Mouse (Mus musculus) hindbrain, embryonic 10.5 days (tissue): ENCODE results near the gene Stat3. TPM values are rescaled to one million over a fixed set of nuclear protein-coding genes. Genes with fewer than 3 reads are reported as not detected.

Source experiments
- DNase-seq: peaks from one replicate; pipeline ENCODE4 v3.0.0-alpha.2; 2017; ENCODE audit warnings: low spot score
- H3K27ac ChIP-seq: fragments of 300-500 bp; sonication (generic); 2 replicates; pipeline ENCODE4 v1.5.1; 2016; ENCODE audit warnings: mild to moderate bottlenecking, moderate library complexity
- H3K27me3 ChIP-seq: fragments of 300-500 bp; sonication (generic); 2 replicates; pipeline ENCODE4 v1.6.1; 2016; ENCODE audit warnings: mild to moderate bottlenecking; ENCODE audit not compliant: poor library complexity, insufficient read depth, severe bottlenecking
- H3K36me3 ChIP-seq: fragments of 300-500 bp; sonication (generic); 2 replicates; pipeline ENCODE4 v1.6.1; 2016; ENCODE audit warnings: mild to moderate bottlenecking, moderate library complexity
- H3K4me1 ChIP-seq: fragments of 300-500 bp; sonication (generic); replicated peaks from 2 replicates; pipeline ENCODE4 v1.6.1; 2016; ENCODE audit warnings: mild to moderate bottlenecking
- H3K4me3 ChIP-seq: fragments of 300-500 bp; sonication (generic); 2 replicates; pipeline ENCODE4 v1.5.1; 2016; ENCODE audit warnings: mild to moderate bottlenecking, moderate library complexity
- H3K9me3 ChIP-seq: fragments of 300-500 bp; sonication (generic); 2 replicates; pipeline ENCODE4 v1.6.1; 2016; ENCODE audit warnings: mild to moderate bottlenecking, moderate library complexity
- WGBS: fragments of 180-500 bp; shearing (Covaris S2); methylation state at CpG from one replicate; pipeline ENCODE4 v1.1.7; 2016; 5-methylcytosine and 5-hydroxymethylcytosine counted together
- polyA plus RNA-seq: library from polyadenylated mRNA; unstranded; fragments of >200 nt; fragmentation: Nextera tagmentation; extraction: Ambion mirVana; gene quantifications from 2 replicates; pipeline ENCODE4 v1.2.1, GENCODE M21; 2016

The Stat3 gene
- polyA plus RNA-seq, 1 experiment from 2014 or later = 31.5 TPM

DNA sequence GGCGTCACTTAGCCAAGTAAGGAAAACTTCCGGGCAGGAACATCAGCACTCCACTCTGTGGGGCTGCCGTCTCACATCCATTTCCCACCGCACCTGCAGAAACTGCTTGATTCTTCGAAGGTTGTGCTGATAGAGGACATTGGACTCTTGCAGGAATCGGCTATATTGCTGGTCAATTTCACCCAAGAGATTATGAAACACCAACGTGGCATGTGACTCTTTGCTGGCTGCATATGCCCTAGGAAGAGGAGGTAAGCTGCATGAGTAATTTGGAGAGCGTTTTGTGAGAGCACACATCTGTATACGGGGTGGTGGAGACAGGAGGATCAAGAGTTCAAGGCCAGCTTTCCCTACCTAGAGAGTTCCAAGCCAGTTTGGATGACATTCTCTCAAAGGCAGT lies 30.8 kb downstream of the Stat3 start:
- no peak for DNase-seq
- no peak overlapping the region for H3K4me3 ChIP-seq
- no peaks in the 10 kb centered on the region for H3K27me3 ChIP-seq
- H3K36me3 ChIP-seq = peaks cover 30% of the 10 kb centered on the region
- 89% methylated on average over 9 of the region's 9 CpGs for WGBS
- no peaks in the 10 kb centered on the region; the same call in 1 of the 2 replicates for H3K4me1 ChIP-seq
- H3K27ac ChIP-seq = no peak overlapping the region
- H3K9me3 ChIP-seq = no peaks in the 10 kb centered on the region

GRCm38 (mm10) chr11:100908112-100908511 lies 31.2 kb downstream of the Stat3 start:
- H3K27ac ChIP-seq = no peak overlapping the region
- H3K36me3 ChIP-seq = peaks cover 35% of the 10 kb centered on the region
- 91% methylated on average over 2 of the region's 2 CpGs for WGBS
- H3K9me3 ChIP-seq = no peaks in the 10 kb centered on the region
- H3K27me3 ChIP-seq = no peaks in the 10 kb centered on the region
- DNase-seq = no peak
- H3K4me3 ChIP-seq = no peak overlapping the region
- no peaks in the 10 kb centered on the region; the same call in 1 of the 2 replicates for H3K4me1 ChIP-seq

- H3K9me3 ChIP-seq = peaks cover 2% of the 10 kb centered on the region
- DNase-seq = no peak
- no peak overlapping the region for H3K4me3 ChIP-seq
- H3K27ac ChIP-seq = no peak overlapping the region
- no peaks in the 10 kb centered on the region; the same call in 1 of the 2 replicates for H3K4me1 ChIP-seq
- peaks cover 45% of the 10 kb centered on the region for H3K36me3 ChIP-seq
- H3K27me3 ChIP-seq = no peaks in the 10 kb centered on the region
- 90% methylated on average over 4 of the region's 4 CpGs for WGBS
Observed at GRCm38 (mm10) chr11:100906885-100907284, 32.5 kb downstream of the Stat3 start.

GRCm38 (mm10) chr11:100905929-100906328 lies 33.4 kb downstream of the Stat3 start:
- Histone ChIP-seq H3K27ac (no peak overlapping the region), H3K36me3 (peaks cover 55% of the 10 kb centered on the region), H3K4me1 (no peaks in the 10 kb centered on the region; the same call in 1 of the 2 replicates), H3K4me3 (no peak overlapping the region), H3K27me3 (no peaks in the 10 kb centered on the region), H3K9me3 (peaks cover 7% of the 10 kb centered on the region)
- no peak for DNase-seq
- WGBS = 94% methylated on average over 1 of the region's 1 CpGs

DNA sequence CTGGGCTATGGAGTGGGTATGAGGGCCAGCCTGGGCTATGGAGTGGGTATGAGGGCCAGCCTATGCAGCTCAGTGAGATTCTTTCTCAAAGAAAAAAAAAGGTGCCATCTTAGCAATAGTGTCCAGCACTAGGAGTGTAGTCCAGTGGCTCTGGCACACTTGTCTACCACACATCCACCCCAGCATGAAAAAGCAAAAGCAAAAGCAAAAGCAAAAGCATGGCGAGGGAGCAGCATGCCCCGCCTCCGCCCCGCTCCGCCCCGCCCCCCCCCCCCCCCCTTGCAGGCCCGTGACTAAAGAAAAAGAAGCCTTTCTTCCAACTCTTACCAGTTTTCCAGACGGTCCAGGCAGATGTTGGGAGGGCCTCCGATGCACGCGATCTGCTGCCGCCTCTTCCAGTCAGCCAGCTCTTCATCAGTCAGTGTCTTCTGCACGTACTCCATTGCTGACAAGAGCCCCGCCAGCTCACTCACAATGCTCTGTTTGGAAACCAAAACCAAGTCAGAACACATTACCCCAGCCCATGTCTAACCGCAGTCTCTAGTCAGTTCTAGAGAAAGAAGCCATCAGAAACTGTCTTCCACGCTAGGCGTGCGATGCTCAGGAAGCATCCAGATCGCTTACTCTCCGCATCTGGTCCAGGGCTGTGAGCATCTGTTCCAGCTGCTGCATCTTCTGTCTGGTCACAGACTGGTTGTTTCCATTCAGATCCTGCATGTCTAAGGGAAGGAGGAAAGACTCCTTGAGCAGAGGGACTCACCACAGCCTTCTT lies 34.6 kb downstream of the Stat3 start:
- Histone ChIP-seq H3K36me3 (peaks cover 62% of the 10 kb centered on the region), H3K27ac (no peak overlapping the region), H3K4me1 (no peaks in the 10 kb centered on the region; the same call in 1 of the 2 replicates), H3K9me3 (peaks cover 7% of the 10 kb centered on the region), H3K27me3 (no peaks in the 10 kb centered on the region), H3K4me3 (no peak overlapping the region)
- whole genome bisulfite sequencing = 72% methylated on average over 20 of the region's 20 CpGs
- DNase-seq = no peak

GRCm38 (mm10) chr11:100898441-100899199 lies 40.7 kb downstream of the Stat3 start:
- Histone ChIP-seq H3K36me3 (peaks cover 32% of the 10 kb centered on the region), H3K27ac (peak overlapping the region; percentile 56), H3K9me3 (peaks cover 7% of the 10 kb centered on the region), H3K27me3 (0 out of 2 replicates have a peak, but pooled peaks cover 5% of the 10 kb centered on the region), H3K4me3 (no peak overlapping the region), H3K4me1 (peaks cover 22% of the 10 kb centered on the region)
- 66% methylated on average over 16 of the region's 16 CpGs for WGBS
- DNase-seq = no peak

DNA sequence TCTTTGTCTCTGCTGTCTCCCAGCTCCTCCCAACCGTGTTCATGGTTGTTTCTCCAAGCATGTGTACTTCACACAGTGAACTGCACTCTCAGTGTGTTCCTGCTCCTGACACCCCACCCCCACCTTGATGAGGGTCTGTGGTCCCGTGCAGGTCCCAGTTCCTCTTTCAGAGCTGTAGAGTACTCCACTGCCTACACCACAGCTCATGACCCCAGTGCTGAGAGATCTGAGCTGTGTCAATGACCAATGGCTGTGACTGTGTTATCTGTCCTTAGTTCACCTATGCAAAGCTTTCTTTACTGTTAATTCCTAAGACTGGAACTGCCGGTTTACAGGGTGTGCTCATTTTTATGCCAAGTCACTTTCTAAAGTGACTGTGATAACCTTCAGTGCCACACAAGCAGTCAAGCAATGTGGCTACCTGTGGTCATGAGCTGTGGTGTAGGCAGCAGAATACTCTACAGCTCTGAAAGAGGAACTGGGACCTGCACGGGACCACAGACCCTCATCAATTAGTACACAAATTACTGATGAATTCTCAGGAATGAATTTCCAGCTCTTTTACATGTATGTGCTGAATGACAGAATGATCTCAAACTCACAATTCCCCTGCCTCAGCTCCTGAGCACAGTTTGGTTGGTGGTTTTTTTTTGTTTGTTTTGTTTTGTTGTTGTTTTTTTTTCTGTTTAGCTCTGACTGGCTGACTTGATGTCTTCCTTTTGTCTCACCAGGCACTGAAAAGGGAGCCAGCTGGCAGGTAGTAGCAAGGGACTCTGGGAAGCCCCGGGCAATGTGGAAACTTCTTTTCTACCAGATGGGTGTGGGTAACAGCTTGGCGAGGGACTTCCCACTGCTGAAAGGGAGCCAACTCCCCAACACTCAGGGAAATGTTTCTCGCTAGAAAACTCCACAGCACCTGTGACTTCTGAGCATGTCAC lies 41.8 kb downstream of the Stat3 start:
- WGBS = 80% methylated on average over 7 of the region's 7 CpGs
- DNase-seq = no peak
- H3K36me3 ChIP-seq = peaks cover 23% of the 10 kb centered on the region
- H3K4me3 ChIP-seq = no peak overlapping the region
- no peak overlapping the region; the same call in 1 of the 2 replicates for H3K27ac ChIP-seq
- 0 out of 2 replicates have a peak, but pooled peaks cover 5% of the 10 kb centered on the region for H3K27me3 ChIP-seq
- H3K9me3 ChIP-seq = peaks cover 7% of the 10 kb centered on the region
- peaks cover 23% of the 10 kb centered on the region for H3K4me1 ChIP-seq

- 86% methylated on average over 10 of the region's 10 CpGs for WGBS
Observed at GRCm38 (mm10) chr11:100896078-100896477, 43.3 kb downstream of the Stat3 start.

GRCm38 (mm10) chr11:100894146-100894918 lies 45.0 kb downstream of the Stat3 start:
- Histone ChIP-seq H3K9me3 (no peaks in the 10 kb centered on the region), H3K4me1 (peaks cover 23% of the 10 kb centered on the region), H3K36me3 (no peaks in the 10 kb centered on the region; the same call in 1 of the 2 replicates), H3K4me3 (no peak overlapping the region), H3K27ac (no peak overlapping the region), H3K27me3 (0 out of 2 replicates have a peak, but pooled peaks cover 5% of the 10 kb centered on the region)
- no peak for DNase-seq
- 70% methylated on average over 9 of the region's 9 CpGs for WGBS

More at GRCm38 (mm10) chr11:100896078-100896477, 43.3 kb downstream of the Stat3 start:
- no peak overlapping the region for H3K4me3 ChIP-seq
- H3K9me3 ChIP-seq = no peaks in the 10 kb centered on the region
- peaks cover 23% of the 10 kb centered on the region for H3K4me1 ChIP-seq
- H3K27ac ChIP-seq = no peak overlapping the region
- DNase-seq = no peak
- peaks cover 8% of the 10 kb centered on the region; the same call in 1 of the 2 replicates for H3K36me3 ChIP-seq
- H3K27me3 ChIP-seq = 0 out of 2 replicates have a peak, but pooled peaks cover 5% of the 10 kb centered on the region

- 12% methylated on average over 9 of the region's 9 CpGs for WGBS
Observed at GRCm38 (mm10) chr11:100893482-100893881, 45.9 kb downstream of the Stat3 start.

GRCm38 (mm10) chr11:100892435-100892834 lies 46.9 kb downstream of the Stat3 start:
- Histone ChIP-seq H3K27me3 (0 out of 2 replicates have a peak, but pooled peaks cover 5% of the 10 kb centered on the region), H3K36me3 (no peaks in the 10 kb centered on the region; the same call in 1 of the 2 replicates), H3K4me3 (no peak overlapping the region), H3K4me1 (peaks cover 10% of the 10 kb centered on the region), H3K9me3 (no peaks in the 10 kb centered on the region), H3K27ac (no peak overlapping the region)
- 82% methylated on average over 5 of the region's 5 CpGs for WGBS
- no peak for DNase-seq

More at GRCm38 (mm10) chr11:100893482-100893881, 45.9 kb downstream of the Stat3 start:
- Histone ChIP-seq H3K4me1 (peaks cover 17% of the 10 kb centered on the region), H3K36me3 (no peaks in the 10 kb centered on the region; the same call in 1 of the 2 replicates), H3K4me3 (no peak overlapping the region), H3K27me3 (0 out of 2 replicates have a peak, but pooled peaks cover 5% of the 10 kb centered on the region), H3K9me3 (no peaks in the 10 kb centered on the region), H3K27ac (no peak overlapping the region)
- DNase-seq = peak; percentile 85
